Mouse (Mus musculus) cerebellum, adult 2 months (tissue): Measurements from ENCODE around the gene Enho.

Experiments used
- CTCF ChIP-seq: fragments of 200-500 bp; IDR thresholded peaks from 2 replicates; pipeline ENCODE4 v1.5.1; 2011; ENCODE audit warnings: low read depth, mild to moderate bottlenecking, control low read depth, low read length, moderate library complexity, borderline replicate concordance; ENCODE audit not compliant: insufficient read depth
- POLR2A ChIP-seq: fragments of 200-500 bp; IDR thresholded peaks from 2 replicates; pipeline ENCODE4 v1.6.1; 2011; ENCODE audit warnings: low read length, control low read depth, borderline replicate concordance; ENCODE audit not compliant: insufficient read depth

DNA sequence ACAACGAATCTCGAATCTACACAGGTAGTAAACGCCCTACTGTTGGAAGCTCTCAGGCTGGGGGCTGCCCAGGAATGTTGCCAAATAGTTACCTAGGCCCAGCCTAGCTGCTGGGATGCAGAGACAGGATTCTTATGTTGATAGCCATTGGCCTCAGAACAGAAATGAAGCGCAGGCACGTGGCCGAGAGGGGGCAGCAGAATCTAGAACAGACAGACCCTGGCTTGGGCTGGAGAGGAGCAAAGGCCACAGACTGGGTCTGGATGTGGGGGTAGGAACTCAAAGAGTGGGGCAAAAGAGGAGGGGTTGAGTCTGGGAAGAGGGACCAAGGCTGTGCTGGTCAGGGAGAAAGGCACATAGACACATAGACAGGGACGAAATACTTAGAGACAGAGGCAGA lies 14.1 kb upstream of the Enho start:
- TF ChIP-seq POLR2A = no peak
- peak; percentile 82 for TF ChIP-seq CTCF
